Mouse (Mus musculus): ENCODE measurements at regions not wholly inside any gene's neighbourhood (a gene's known extent, or its start where the extent isn't known, plus 50 kb on each side); places are given as distances from the start of the nearest gene placed in this dataset.

DNA sequence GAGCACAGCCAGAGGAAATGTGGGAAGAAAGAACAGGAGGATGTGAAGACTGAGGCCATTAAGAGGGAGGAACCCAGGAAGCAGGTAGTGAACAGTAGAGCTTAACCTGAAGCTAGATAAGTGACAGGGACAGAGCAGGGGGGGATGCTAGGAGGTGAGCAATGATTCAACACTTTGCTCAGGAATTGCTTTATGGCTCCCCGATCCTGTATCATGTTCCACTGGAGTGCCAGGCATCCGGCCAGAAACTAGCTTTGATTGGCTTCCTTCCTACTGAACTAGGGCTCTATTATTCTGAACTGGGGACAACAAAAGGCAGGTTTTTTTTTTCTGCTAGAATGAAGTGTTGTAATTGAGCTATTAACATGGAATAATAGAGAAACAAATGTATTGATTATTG, 493.1 kb upstream of the Fat3 start:
- DNase-seq (ENCODE audit: low read depth, low spot score): no peak

DNA sequence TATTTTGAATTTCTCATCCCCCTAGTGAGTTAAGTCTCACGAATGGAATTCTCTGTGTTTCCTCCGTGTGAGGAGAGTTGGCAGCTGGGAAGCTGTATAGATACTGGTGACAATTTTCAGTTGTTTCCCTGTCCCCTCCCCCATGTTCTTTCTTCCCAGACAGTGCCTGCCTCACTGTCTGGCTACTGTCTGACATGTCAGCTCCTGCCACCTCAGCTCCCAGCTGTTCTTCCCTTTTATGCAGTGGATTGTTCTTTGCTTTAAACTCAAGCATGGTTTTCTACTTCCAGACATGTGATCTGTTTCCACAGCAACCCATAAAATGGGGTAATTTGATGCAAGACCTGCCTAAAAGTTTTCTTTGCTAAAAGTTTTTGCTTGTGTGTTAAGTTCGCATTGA, 487.0 kb upstream of the Fat3 start:
- DNase-seq (ENCODE audit: low read depth, low spot score): no peak

DNA sequence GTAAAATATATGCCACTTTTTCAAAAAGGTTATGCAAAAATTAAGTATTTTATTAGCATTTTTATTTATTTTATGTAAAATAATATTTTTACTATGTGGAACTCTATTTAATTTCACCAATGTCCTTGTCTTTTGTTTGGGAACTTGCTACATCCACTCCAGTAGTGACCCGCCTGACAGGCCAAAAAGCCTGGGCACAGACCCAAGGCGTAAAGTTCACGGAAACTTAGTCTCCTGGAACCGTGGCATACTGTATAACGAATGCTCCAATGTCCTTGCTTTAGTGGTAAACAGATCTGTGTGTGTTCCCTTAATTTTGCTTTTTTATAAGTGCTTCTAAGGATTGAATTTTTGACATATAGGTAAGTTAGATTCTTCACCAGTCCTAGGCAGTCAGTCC, 476.2 kb upstream of the Fat3 start:
- no peak for DNase-seq (ENCODE audit: low read depth, low spot score)

DNA sequence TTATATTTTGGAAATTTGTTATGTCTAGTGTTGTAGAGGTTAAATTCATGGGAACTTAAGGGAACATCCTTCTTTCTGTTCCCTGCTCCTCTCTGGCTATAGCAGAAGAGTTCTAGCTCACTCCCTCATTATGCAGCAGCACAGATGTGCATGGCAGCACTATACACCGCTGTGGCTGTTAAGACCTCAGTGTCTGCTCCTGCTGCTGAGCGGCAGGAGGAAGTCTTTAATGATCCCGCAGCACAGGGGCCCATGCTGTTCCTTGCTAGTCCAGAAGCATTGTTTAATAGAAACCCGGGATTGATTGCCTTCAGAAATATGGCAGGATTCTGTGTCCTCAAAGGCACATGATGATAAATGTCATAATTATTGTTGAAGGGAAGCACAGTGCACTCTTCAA, 469.3 kb upstream of the Fat3 start:
- no peak for DNase-seq (ENCODE audit: low read depth, low spot score)

DNA sequence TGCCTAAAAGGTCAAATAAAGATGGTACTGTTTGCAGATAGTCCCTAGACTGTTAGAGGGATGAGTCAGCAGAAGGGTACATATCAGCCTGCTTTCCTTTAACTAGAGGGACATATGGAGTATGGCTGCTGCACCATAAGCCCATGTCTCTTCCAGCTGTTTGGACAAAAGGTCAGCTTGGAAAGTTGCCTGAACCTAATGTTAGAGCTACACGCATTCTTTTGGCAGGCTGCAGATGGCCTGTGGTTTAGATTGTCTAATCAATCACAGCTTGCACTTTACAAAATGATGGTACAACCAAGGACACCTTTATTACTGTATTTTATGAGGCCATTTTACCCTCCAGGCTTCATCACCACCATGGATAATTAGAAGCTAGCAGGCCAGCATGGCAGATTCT, 432.5 kb upstream of the Fat3 start:
- DNase-seq (ENCODE audit: low read depth, low spot score): no peak

DNA sequence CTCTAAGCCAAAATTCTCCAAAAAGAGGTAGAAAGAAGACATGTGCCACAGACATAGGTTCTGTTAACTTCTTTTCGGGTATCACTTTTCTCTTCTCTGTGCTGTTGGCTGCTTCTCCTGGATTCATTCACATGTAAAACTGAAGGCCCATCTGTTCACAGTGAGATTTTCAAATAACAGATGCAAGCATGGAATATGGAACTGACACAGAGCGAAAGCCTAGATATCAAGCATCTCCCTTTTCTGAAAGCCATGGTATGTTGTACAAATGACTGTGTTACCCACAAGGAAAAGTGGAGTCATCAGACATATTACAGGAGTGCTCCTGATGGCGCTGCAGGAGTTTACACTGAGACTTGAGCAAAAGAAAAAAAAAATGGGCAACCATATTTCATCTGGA, 430.5 kb upstream of the Fat3 start:
- DNase-seq (ENCODE audit: low read depth, low spot score): no peak

DNA sequence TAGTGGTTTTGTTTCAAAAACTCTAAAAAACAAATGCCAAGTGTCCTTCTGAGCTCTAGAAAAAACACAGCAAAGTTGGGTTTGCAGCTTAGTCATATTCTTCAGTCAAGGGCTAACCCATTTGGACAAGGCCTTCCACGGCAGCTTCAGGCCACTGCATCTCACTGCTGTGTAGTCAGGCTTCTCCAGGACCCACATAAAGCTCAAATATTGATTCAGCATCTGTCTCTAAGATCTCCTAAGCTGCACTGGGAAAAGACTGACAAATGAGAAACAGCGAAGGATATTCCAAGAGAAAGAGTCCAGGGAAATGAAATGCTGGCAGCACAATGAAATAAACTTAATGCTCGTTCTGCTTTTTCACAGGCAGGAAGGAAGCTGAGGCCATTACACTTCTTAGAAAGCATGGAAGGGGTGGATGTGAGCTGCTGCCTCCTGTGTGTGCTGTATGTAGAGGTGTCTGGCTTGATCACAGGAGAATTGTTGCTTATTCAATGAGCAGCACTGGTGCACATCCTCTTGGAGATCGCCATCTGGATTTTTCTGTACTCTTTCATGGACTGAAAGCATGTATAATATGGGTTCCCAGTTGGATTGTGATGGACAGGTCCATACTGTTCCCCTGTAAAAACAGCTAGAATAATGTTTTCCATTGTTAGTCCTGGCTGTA, 425.4 kb upstream of the Fat3 start:
- no peak for DNase-seq (ENCODE audit: low read depth, low spot score)

DNA sequence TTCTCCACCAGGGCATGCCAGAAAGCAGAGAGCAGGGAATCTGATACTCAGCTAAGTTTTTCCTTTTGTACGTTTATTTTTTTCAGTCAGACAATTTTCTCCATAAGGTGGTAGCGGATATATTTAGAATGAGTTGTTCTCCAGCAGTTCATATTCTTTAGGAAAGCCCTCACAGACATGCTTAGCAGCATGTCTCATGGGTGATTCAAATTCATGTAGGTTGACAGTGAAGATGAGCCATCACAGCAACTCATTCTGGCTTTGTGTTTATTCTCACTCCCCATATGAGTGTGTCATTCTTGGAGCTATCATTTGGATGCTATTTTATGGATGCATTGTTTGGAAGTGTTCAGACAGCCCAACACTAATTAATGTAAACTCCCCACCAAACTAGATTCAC, 424.2 kb upstream of the Fat3 start:
- DNase-seq (ENCODE audit: low read depth, low spot score): no peak

DNA sequence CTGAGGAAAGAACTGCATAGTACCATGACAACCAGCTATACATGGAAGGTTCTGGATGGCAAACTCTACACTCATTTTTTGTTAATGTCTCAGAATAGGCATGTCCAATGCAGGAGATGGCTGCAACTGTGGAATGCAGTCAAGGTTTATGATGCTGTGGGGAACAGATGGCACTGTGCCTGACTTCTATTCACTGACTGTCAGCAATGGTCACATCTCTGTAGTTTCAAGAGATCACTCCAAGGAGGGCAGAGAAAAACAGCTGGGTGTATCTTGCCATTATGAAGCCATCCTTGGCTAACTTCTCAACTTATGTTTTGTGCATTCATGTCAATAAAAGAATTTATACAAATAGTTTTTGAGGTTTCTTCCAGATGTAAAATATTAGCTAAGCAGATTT, 405.1 kb upstream of the Fat3 start:
- no peak for DNase-seq (ENCODE audit: low read depth, low spot score)

DNA sequence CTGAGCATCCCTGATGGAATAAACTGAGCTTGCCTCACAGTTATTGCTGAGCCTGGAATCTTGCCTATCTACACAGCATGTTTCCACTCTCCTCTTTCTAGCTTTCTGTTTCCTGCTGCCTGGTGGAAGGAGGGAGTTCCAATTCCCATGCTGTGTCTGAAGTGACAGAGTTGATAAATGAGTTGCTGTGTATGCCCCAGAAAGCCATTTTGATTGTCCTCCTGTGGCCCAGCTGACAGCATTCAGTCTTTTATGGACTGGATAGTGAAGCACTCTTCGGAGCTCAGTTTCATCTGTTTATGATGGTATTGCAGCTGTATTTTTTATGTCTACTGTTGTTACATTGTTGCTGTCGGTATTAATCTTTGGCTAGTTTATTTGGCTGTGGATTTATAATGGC, 398.0 kb upstream of the Fat3 start:
- no peak for DNase-seq (ENCODE audit: low read depth, low spot score)

DNA sequence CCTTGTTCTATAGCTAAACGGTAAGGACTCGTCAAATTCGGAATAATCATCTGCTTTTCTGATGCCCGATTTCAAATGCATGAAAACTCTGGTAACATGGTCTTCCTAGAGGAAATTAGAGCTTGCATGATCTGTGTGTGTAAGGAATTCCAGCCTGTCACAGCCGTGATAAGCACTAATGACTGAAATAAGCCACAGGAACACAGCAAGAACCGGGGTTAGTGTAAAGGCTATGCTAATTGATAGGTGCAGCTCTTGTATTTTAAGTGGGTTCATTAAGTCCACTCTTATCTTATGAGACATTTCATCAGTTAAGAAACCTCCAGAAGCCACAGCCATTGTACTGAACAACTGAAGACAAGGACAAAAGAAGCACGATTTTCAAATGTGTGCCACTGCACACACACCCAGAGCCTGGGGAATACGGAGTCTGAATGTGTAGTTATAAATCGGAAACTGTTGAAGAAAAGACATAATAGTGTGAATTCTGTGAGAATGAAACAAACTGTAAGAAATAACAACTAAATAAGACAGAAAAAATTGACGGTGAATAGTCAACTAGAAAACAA, 351.5 kb upstream of the Fat3 start:
- DNase-seq (ENCODE audit: low read depth, low spot score): no peak

DNA sequence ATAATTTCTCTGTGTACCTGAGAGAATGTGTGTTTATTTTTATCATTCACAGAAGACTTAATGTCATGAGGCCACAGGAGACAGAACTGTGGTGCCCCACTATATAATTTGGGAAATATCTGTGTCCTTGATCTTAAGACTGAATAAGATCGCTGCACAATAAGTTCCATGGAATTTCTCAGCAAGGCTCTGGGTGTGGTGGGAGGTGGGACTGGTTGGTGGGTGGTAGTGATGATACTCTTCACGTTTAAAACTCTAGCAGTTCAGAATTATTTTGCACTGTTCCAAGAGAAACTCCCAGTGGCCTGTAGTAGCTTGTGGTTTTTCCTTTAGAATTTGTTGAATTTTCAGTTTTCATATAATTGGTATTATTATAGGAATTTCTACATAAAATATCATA, 307.4 kb upstream of the Fat3 start:
- no peak for DNase-seq (ENCODE audit: low read depth, low spot score)

DNA sequence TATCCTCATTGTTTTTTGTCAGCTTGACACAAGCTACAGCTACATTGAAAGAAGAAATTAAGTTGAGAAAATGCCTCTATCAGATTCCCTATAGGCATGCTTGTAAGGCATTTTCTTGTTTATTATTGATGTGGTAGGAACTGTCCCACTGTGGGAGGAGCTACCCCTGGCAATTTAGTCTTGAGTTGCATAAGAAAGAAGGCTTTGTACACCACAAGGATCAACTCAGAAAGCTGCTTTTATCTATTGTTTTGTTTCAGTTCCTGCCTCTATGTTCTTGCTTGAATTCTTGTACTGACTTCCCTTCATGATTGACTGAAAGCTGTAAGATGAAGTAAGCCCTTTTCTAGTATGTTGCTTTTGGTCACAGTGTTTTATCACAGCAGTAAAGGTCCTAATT, 271.8 kb upstream of the Fat3 start:
- peak; percentile 56 for DNase-seq (ENCODE audit: low read depth, low spot score)

DNA sequence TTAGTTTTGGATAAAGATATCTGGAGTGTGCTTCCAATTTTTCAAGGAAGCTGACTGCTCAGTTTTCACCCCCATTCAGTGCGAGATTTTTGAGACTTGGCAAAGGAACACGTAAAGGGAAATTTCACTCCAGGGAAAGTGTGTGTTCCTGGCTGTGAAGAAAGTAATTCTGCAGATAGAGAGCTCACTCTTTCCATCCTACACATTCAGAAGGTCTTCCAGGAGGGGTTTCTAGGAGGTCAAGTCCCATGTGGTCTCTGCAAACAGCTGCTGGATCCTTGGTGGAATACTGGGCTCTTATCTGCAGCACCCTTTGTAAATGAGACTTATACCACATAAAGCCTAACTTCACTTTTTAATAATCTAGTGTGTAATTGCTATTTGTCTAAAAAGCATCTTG, 226.6 kb upstream of the Fat3 start:
- DNase-seq (ENCODE audit: low read depth, low spot score): no peak

DNA sequence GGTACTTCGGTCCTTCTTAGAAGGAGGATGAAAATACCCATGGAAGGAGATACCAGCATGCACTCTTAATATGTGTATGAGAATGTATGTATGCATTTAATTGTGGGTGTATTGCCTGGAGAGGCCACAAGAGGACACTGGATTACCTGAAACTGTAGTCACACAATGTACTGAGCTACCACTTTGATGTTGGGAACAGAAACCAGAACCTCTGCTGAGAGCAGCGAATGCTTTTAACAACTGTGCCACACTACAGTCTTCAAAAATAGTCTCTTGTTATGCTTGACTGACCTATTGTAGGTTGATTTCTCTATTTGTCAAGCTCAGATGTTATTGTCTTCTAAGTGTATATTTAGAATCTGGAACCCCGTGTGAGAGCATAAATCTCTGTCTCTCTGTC, 201.3 kb upstream of the Fat3 start:
- DNase-seq (ENCODE audit: low read depth, low spot score): peak; percentile 3

DNA sequence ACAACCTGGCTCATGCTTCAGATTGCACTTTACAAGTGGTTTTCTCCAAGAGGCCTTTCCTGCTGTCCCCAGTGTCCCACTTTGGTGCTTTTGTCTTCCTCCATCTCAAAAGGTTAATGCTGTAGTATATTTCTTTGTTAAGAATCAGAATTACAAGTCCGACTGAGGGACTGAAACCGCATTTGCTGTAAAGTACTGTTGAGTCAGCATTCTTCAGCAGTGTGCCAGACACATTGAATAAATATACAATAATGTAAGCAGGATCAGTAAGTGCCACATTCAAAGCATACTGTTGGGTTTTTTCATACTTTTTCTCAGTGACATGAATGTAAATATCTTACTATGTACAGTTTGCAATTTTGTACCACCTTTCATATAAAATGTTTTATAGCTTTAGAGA, 160.4 kb upstream of the Fat3 start:
- DNase-seq (ENCODE audit: low read depth, low spot score): no peak

DNA sequence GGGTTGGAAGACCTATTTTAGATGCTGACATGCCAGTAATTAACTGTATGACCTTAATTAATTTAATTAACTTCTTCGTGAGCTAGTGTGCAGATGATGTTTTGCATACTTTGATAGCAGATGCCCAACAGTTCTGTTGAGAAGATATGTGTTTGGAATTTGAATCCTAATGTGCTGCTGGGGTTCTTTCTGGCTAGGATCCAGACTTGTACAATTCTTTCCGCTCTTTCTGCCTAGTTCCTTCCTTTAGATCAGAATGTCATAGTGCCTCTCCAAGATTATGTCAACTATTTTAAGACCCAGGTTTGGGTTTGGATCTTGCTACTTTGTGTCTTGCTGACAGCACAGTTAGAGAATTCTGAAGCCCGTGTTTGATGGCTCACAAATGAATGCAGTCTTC, 159.9 kb upstream of the Fat3 start:
- DNase-seq (ENCODE audit: low read depth, low spot score): no peak
